Mouse (Mus musculus): Measurements from ENCODE around the gene Tmem63c.
A peak's percentile ranks its signal among the peaks of the same experiment; 100 is the strongest.

GRCm38 (mm10) chr12:87017041-87017440 is 4.1 kb upstream of the Tmem63c start:
- TF ChIP-seq POLR2A (IDR thresholded peaks at IDR 0.05; ENCODE audit: extremely low read depth, insufficient read depth, low read length) (no peak), CTCF (IDR thresholded peaks at IDR 0.05; ENCODE audit: extremely low read depth, insufficient read depth, low read length) (peak; percentile 39)
